Mouse (Mus musculus): ENCODE results near the gene Hbb-bt. TPM values are rescaled to one million over a fixed set of nuclear protein-coding genes. Genes with fewer than 3 reads are reported as not detected.
"Not testable (repeated sequence)": the region's sequence is repeated elsewhere in the genome, so short reads cannot be mapped to it uniquely, and the experiment has no call there.

Hbb-bt gene
- polyA plus RNA-seq, 1 experiment from 2014 or later = 1,160 TPM

GRCm38 (mm10) chr7:103792669-103793388 is 21.0 kb downstream of the Hbb-bt start:
- Histone ChIP-seq H3K9me3 (no peaks in the 10 kb centered on the region), H3K4me1 (replicated peaks) (no peaks in the 10 kb centered on the region), H3K4me3 (no peak overlapping the region), H3K4me2 (no peak overlapping the region), H3K27me3 (no peaks in the 10 kb centered on the region), H3K27ac (no peak overlapping the region), H3K36me3 (no peaks in the 10 kb centered on the region), H3K9ac (no peak overlapping the region)
- WGBS = 20% methylated on average over 4 of the region's 4 CpGs
- ATAC-seq (ENCODE audit: low FRiP score) = no peak

- H3K9me3 ChIP-seq = no peaks in the 10 kb centered on the region
- no peaks in the 10 kb centered on the region for H3K4me1 ChIP-seq (replicated peaks)
- WGBS = 81% methylated on average over 3 of the region's 3 CpGs
These were observed 22.1 kb downstream of the Hbb-bt start, which contains the start of gene Olfr67 for GRCm38 (mm10) chr7:103791721-103792120. Gene Olfr67, minus strand, starts transcription at chr7:103791821.

GRCm38 (mm10) chr7:103779598-103779997 is 34.2 kb downstream of the Hbb-bt start, which contains the start of gene Olfr68:
Gene Olfr68, minus strand, starts transcription at chr7:103779698.
- Histone ChIP-seq H3K4me2 (no peak within 1 kb of the TSS), H3K9me3 (no peaks in the 10 kb centered on the region), H3K27me3 (no peaks in the 10 kb centered on the region), H3K9ac (no peak within 1 kb of the TSS), H3K4me1 (replicated peaks) (no peaks in the 10 kb centered on the region), H3K36me3 (no peaks in the 10 kb centered on the region), H3K4me3 (no peak within 1 kb of the TSS), H3K27ac (no peak within 1 kb of the TSS)
- no peak for ATAC-seq (ENCODE audit: low FRiP score)
- 84% methylated on average over 3 of the region's 3 CpGs for WGBS

More at GRCm38 (mm10) chr7:103791721-103792120, 22.1 kb downstream of the Hbb-bt start, which contains the start of gene Olfr67:
- Histone ChIP-seq H3K4me2 (no peak within 1 kb of the TSS), H3K9ac (no peak within 1 kb of the TSS), H3K27ac (no peak within 1 kb of the TSS), H3K36me3 (no peaks in the 10 kb centered on the region), H3K27me3 (no peaks in the 10 kb centered on the region), H3K4me3 (no peak within 1 kb of the TSS)
- no peak for ATAC-seq (ENCODE audit: low FRiP score)

- WGBS = 91% methylated on average over 4 of the region's 4 CpGs
- H3K4me3 ChIP-seq; H3K4me2 ChIP-seq; H3K27me3 ChIP-seq; H3K4me1 ChIP-seq (replicated peaks); H3K9ac ChIP-seq; H3K9me3 ChIP-seq; ATAC-seq (ENCODE audit: low FRiP score); H3K27ac ChIP-seq; H3K36me3 ChIP-seq: not testable (repeated sequence)
These were observed 36.1 kb downstream of the Hbb-bt start for GRCm38 (mm10) chr7:103777652-103778051.

GRCm38 (mm10) chr7:103771494-103771893 is 42.3 kb downstream of the Hbb-bt start, which contains the start of gene Olfr69:
Gene Olfr69, minus strand, starts transcription at chr7:103771594.
- Histone ChIP-seq H3K27ac (no peak within 1 kb of the TSS), H3K9ac (no peak within 1 kb of the TSS), H3K4me1 (replicated peaks) (no peaks in the 10 kb centered on the region), H3K4me3 (no peak within 1 kb of the TSS), H3K27me3 (no peaks in the 10 kb centered on the region), H3K4me2 (no peak within 1 kb of the TSS), H3K36me3 (no peaks in the 10 kb centered on the region), H3K9me3 (no peaks in the 10 kb centered on the region)
- 83% methylated on average over 2 of the region's 2 CpGs for WGBS
- ATAC-seq (ENCODE audit: low FRiP score) = no peak

- H3K27me3 ChIP-seq; ATAC-seq (ENCODE audit: low FRiP score); H3K4me3 ChIP-seq; H3K4me1 ChIP-seq (replicated peaks); H3K9ac ChIP-seq; H3K36me3 ChIP-seq; H3K27ac ChIP-seq; H3K4me2 ChIP-seq; H3K9me3 ChIP-seq: not testable (repeated sequence)
- 83% methylated on average over 6 of the region's 6 CpGs for WGBS
These were observed 46.1 kb downstream of the Hbb-bt start for GRCm38 (mm10) chr7:103767687-103768086.

Other genes with a start within 250 kb of the Hbb-bt start
- not detected in 2 replicates for gene Olfr616, start 244.9 kb downstream of the Hbb-bt start, polyA plus RNA-seq (2015; fragmentation: Nextera tagmentation; extraction: Ambion mirVana)
- gene Olfr617, start 240.9 kb downstream of the Hbb-bt start, polyA plus RNA-seq (2015; fragmentation: Nextera tagmentation; extraction: Ambion mirVana) = not detected in 2 replicates
- gene Olfr618, start 223.9 kb downstream of the Hbb-bt start, polyA plus RNA-seq (2015; fragmentation: Nextera tagmentation; extraction: Ambion mirVana) = 0.21 TPM in 1 of 2 replicates, not detected in the other
- not detected in 2 replicates for gene Olfr619, start 213.4 kb downstream of the Hbb-bt start, polyA plus RNA-seq (2015; fragmentation: Nextera tagmentation; extraction: Ambion mirVana)
- not detected in 2 replicates for gene Olfr620, start 201.5 kb downstream of the Hbb-bt start, polyA plus RNA-seq (2015; fragmentation: Nextera tagmentation; extraction: Ambion mirVana)
- gene Olfr622, start 171.3 kb downstream of the Hbb-bt start, polyA plus RNA-seq (2015; fragmentation: Nextera tagmentation; extraction: Ambion mirVana) = not detected in 2 replicates
- gene Olfr623, start 150.3 kb downstream of the Hbb-bt start, polyA plus RNA-seq (2015; fragmentation: Nextera tagmentation; extraction: Ambion mirVana) = not detected in 2 replicates
- gene Olfr624, start 142.8 kb downstream of the Hbb-bt start, polyA plus RNA-seq (2015; fragmentation: Nextera tagmentation; extraction: Ambion mirVana) = 0.03 TPM in 1 of 2 replicates, not detected in the other
- not detected in 2 replicates for gene Olfr625-ps1, start 131.3 kb downstream of the Hbb-bt start, polyA plus RNA-seq (2015; fragmentation: Nextera tagmentation; extraction: Ambion mirVana)
- not detected in 2 replicates for gene Olfr243, start 99.3 kb downstream of the Hbb-bt start, polyA plus RNA-seq (2015; fragmentation: Nextera tagmentation; extraction: Ambion mirVana)
- not detected in 2 replicates for gene Olfr628, start 83.6 kb downstream of the Hbb-bt start, polyA plus RNA-seq (2015; fragmentation: Nextera tagmentation; extraction: Ambion mirVana)
- gene Olfr629, start 69.1 kb downstream of the Hbb-bt start, polyA plus RNA-seq (2015; fragmentation: Nextera tagmentation; extraction: Ambion mirVana) = not detected in 2 replicates
- not detected in 2 replicates for gene Olfr630, start 56.7 kb downstream of the Hbb-bt start, polyA plus RNA-seq (2015; fragmentation: Nextera tagmentation; extraction: Ambion mirVana)
- gene Olfr69, start 42.4 kb downstream of the Hbb-bt start, polyA plus RNA-seq (2015; fragmentation: Nextera tagmentation; extraction: Ambion mirVana) = not detected in 2 replicates
- gene Olfr68, start 34.3 kb downstream of the Hbb-bt start, polyA plus RNA-seq (2015; fragmentation: Nextera tagmentation; extraction: Ambion mirVana) = not detected in 2 replicates
- not detected in 2 replicates for gene Olfr67, start 22.2 kb downstream of the Hbb-bt start, polyA plus RNA-seq (2015; fragmentation: Nextera tagmentation; extraction: Ambion mirVana)
- 2,000 and 2,305 TPM in 2 replicates for gene Hbb-bs, start 14.1 kb upstream of the Hbb-bt start, polyA plus RNA-seq (2015; fragmentation: Nextera tagmentation; extraction: Ambion mirVana)
- not detected in 2 replicates for gene Hbb-bh2, start 26.5 kb upstream of the Hbb-bt start, polyA plus RNA-seq (2015; fragmentation: Nextera tagmentation; extraction: Ambion mirVana)
- 43.8 and 70.4 TPM in 2 replicates for gene Hbb-bh1, start 29.2 kb upstream of the Hbb-bt start, polyA plus RNA-seq (2015; fragmentation: Nextera tagmentation; extraction: Ambion mirVana)
- gene Hbb-y, start 39.2 kb upstream of the Hbb-bt start, polyA plus RNA-seq (2015; fragmentation: Nextera tagmentation; extraction: Ambion mirVana) = 4,283 and 4,441 TPM in 2 replicates
- gene Olfr66, start 72.3 kb upstream of the Hbb-bt start, polyA plus RNA-seq (2015; fragmentation: Nextera tagmentation; extraction: Ambion mirVana) = not detected in 2 replicates
- gene Olfr64, start 80.5 kb upstream of the Hbb-bt start, polyA plus RNA-seq (2015; fragmentation: Nextera tagmentation; extraction: Ambion mirVana) = not detected in 2 replicates
- gene Olfr65, start 89.5 kb upstream of the Hbb-bt start, polyA plus RNA-seq (2015; fragmentation: Nextera tagmentation; extraction: Ambion mirVana) = not detected in 2 replicates
- not detected in 2 replicates for gene Olfr631, start 114.8 kb upstream of the Hbb-bt start, polyA plus RNA-seq (2015; fragmentation: Nextera tagmentation; extraction: Ambion mirVana)
- gene Olfr632, start 120.4 kb upstream of the Hbb-bt start, polyA plus RNA-seq (2015; fragmentation: Nextera tagmentation; extraction: Ambion mirVana) = not detected in 2 replicates
- gene Olfr633, start 130.4 kb upstream of the Hbb-bt start, polyA plus RNA-seq (2015; fragmentation: Nextera tagmentation; extraction: Ambion mirVana) = not detected in 2 replicates
- not detected in 2 replicates for gene Olfr635, start 157.2 kb upstream of the Hbb-bt start, polyA plus RNA-seq (2015; fragmentation: Nextera tagmentation; extraction: Ambion mirVana)
- not detected in 2 replicates for gene Olfr638, start 184.8 kb upstream of the Hbb-bt start, polyA plus RNA-seq (2015; fragmentation: Nextera tagmentation; extraction: Ambion mirVana)
- gene Olfr639, start 203.3 kb upstream of the Hbb-bt start, polyA plus RNA-seq (2015; fragmentation: Nextera tagmentation; extraction: Ambion mirVana) = 0.05 TPM in 1 of 2 replicates, not detected in the other
- not detected in 2 replicates for gene Olfr640, start 211.6 kb upstream of the Hbb-bt start, polyA plus RNA-seq (2015; fragmentation: Nextera tagmentation; extraction: Ambion mirVana)
- not detected in 2 replicates for gene Olfr641, start 221.4 kb upstream of the Hbb-bt start, polyA plus RNA-seq (2015; fragmentation: Nextera tagmentation; extraction: Ambion mirVana)
- not detected in 2 replicates for gene Olfr642, start 238.7 kb upstream of the Hbb-bt start, polyA plus RNA-seq (2015; fragmentation: Nextera tagmentation; extraction: Ambion mirVana)
- gene 4930516K23Rik, start 247.4 kb upstream of the Hbb-bt start, polyA plus RNA-seq (2015; fragmentation: Nextera tagmentation; extraction: Ambion mirVana) = not detected in 2 replicates